Comparison of ENCODE assay signal across 34 mouse cellular contexts in the genomic region with DNA sequence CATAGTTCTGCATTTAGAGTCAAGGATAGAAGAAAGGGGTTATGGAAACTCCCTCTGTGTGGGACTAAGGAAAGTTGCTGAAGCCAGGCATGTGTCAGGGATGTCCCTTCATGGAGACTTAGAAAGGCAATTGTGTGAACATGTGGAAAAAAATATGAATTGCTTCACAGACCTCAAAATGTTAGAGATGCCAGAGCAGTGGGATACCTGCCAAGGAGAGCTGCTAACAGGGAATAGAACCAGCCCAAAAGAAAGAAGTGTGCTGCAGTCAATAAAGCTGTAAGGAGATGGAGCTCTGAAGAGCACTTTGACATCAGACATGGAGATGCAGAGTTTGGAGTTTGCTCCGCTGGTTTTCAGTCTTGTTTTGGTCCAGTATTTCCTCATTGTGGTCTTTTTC.
DNase-seq lines count a peak whose midpoint lies in the region; ATAC-seq and TF ChIP-seq lines count a peak whose summit lies in the region.
"Had no signal": no experiment of that assay in that cellular context is flagged by ENCODE, and none has a peak within 500 bp of the region (broad histone marks: within the 10 kb centered on the region; RNA-seq: fewer than 3 reads in every experiment).

No protein-coding gene starts in this region.

- H3K4me2 ChIP-seq in embryonic facial prominence, embryonic 14.5 days (ENCODE audit: low read depth, low read length), result no peak overlapping the region
- no peak overlapping the region for H3K4me2 ChIP-seq in limb, embryonic 14.5 days (replicated peaks; ENCODE audit: low read depth, low read length, severe bottlenecking)
- H3K4me2 ChIP-seq: embryonic facial prominence, embryonic 15.5 days; forebrain, embryonic 13.5 days; heart, embryonic 12.5 days; heart, embryonic 15.5 days; hindbrain, embryonic 13.5 days had no signal

- no peak overlapping the region for H3K4me3 ChIP-seq in embryonic facial prominence, embryonic 14.5 days (ENCODE audit: low read depth, low read length)
- no peak overlapping the region for H3K4me3 ChIP-seq in embryonic facial prominence, embryonic 10.5 days
- no peak overlapping the region for H3K4me3 ChIP-seq in limb, embryonic 14.5 days (replicated peaks; ENCODE audit: low read length)
- H3K4me3 ChIP-seq: embryonic facial prominence, embryonic 15.5 days; erythroblast, embryonic 14.5 days; forebrain, embryonic 10.5 days; forebrain, embryonic 13.5 days; heart, embryonic 12.5 days; heart, embryonic 15.5 days; hindbrain, embryonic 10.5 days; hindbrain, embryonic 13.5 days had no signal

- H3K9ac ChIP-seq in embryonic facial prominence, embryonic 14.5 days (ENCODE audit: low read depth, low read length), result no peak overlapping the region
- H3K9ac ChIP-seq in limb, embryonic 14.5 days (ENCODE audit: low read depth, low read length, severe bottlenecking), result no peak overlapping the region
- H3K9ac ChIP-seq: embryonic facial prominence, embryonic 15.5 days; forebrain, embryonic 13.5 days; heart, embryonic 12.5 days; heart, embryonic 15.5 days; hindbrain, embryonic 13.5 days had no signal

- H3K36me3 ChIP-seq in embryonic facial prominence, embryonic 14.5 days (ENCODE audit: control insufficient read depth, insufficient read depth, low read length), result no peaks in the 10 kb centered on the region
- H3K36me3 ChIP-seq in embryonic facial prominence, embryonic 10.5 days (replicated peaks), result no peaks in the 10 kb centered on the region
- H3K36me3 ChIP-seq in limb, embryonic 14.5 days (ENCODE audit: control insufficient read depth, insufficient read depth, low read length), result no peaks in the 10 kb centered on the region
- H3K36me3 ChIP-seq: embryonic facial prominence, embryonic 15.5 days; forebrain, embryonic 10.5 days; heart, embryonic 12.5 days; heart, embryonic 15.5 days; hindbrain, embryonic 10.5 days; hindbrain, embryonic 13.5 days had no signal

- no peaks in the 10 kb centered on the region for H3K27me3 ChIP-seq in embryonic facial prominence, embryonic 14.5 days (replicated peaks; ENCODE audit: control insufficient read depth, insufficient read depth, low read length)
- H3K27me3 ChIP-seq in embryonic facial prominence, embryonic 10.5 days (replicated peaks; ENCODE audit: low read depth, poor library complexity, severe bottlenecking), result no peaks in the 10 kb centered on the region
- H3K27me3 ChIP-seq in limb, embryonic 14.5 days (ENCODE audit: control insufficient read depth, insufficient read depth, low read length), result no peaks in the 10 kb centered on the region
- H3K27me3 ChIP-seq: embryonic facial prominence, embryonic 15.5 days; forebrain, embryonic 13.5 days; heart, embryonic 12.5 days; heart, embryonic 15.5 days; hindbrain, embryonic 13.5 days; Patski had no signal

- TF ChIP-seq POLR2A in limb, embryonic 14.5 days (IDR thresholded peaks at IDR 0.05; ENCODE audit: borderline replicate concordance, extremely low read depth, insufficient read depth, insufficient read length), result no peak

- 79% methylated on average over 1 of the region's 1 CpGs for WGBS in embryonic facial prominence, embryonic 14.5 days
- 91% methylated on average over 1 of the region's 1 CpGs for WGBS in embryonic facial prominence, embryonic 10.5 days
- WGBS in limb, embryonic 14.5 days, result 55% methylated on average over 1 of the region's 1 CpGs

- 0 out of 2 replicates have a peak, but pooled peaks cover 5% of the 10 kb centered on the region for H3K9me3 ChIP-seq in embryonic facial prominence, embryonic 14.5 days (ENCODE audit: control insufficient read depth, low read length)
- no peaks in the 10 kb centered on the region for H3K9me3 ChIP-seq in embryonic facial prominence, embryonic 10.5 days
- H3K9me3 ChIP-seq in limb, embryonic 14.5 days (ENCODE audit: control insufficient read depth, low read length), result no peaks in the 10 kb centered on the region
- H3K9me3 ChIP-seq: embryonic facial prominence, embryonic 15.5 days; forebrain, embryonic 10.5 days; forebrain, embryonic 13.5 days; heart, embryonic 12.5 days; hindbrain, embryonic 10.5 days; hindbrain, embryonic 13.5 days had no signal

- no peak overlapping the region for H3K27ac ChIP-seq in embryonic facial prominence, embryonic 14.5 days (replicated peaks; ENCODE audit: low read depth, low read length)
- no peak overlapping the region for H3K27ac ChIP-seq in embryonic facial prominence, embryonic 10.5 days (replicated peaks)
- H3K27ac ChIP-seq in limb, embryonic 14.5 days (replicated peaks; ENCODE audit: low read depth, low read length), result 0 out of 2 replicates have a peak overlapping the region, but pooled peaks have one; percentile 10
- H3K27ac ChIP-seq: embryonic facial prominence, embryonic 15.5 days; forebrain, embryonic 10.5 days; forebrain, embryonic 13.5 days; heart, embryonic 15.5 days; hindbrain, embryonic 10.5 days; hindbrain, embryonic 13.5 days had no signal

- ATAC-seq in embryonic facial prominence, embryonic 14.5 days (ENCODE audit: low read depth), result no peak
- ATAC-seq in limb, embryonic 14.5 days (ENCODE audit: low FRiP score, low read depth), result 0 out of 2 replicates have a peak, but pooled peaks have one; percentile 23
- ATAC-seq: CD4-positive, CD25-positive, alpha-beta regulatory T cell, adult 4 months; forebrain, embryonic 13.5 days; forebrain, embryonic 16.5 days; hindbrain, embryonic 16.5 days; inflammation-experienced regulatory T-cells, adult 6 months; intestine, embryonic 16.5 days; Patski had no signal

- DNase-seq in embryonic facial prominence, embryonic 14.5 days (ENCODE audit: low spot score), result peak; percentile 15
- DNase-seq in embryonic facial prominence, embryonic 10.5 days (ENCODE audit: low spot score), result no peak
- peak; percentile 17 for DNase-seq in Muller cell, postnatal 12 days (ENCODE audit: inconsistent ontology term)
- peak; percentile 3 for DNase-seq in brain, adult 2 months (ENCODE audit: low read depth, low spot score)
- no peak for DNase-seq in limb, embryonic 14.5 days (ENCODE audit: low spot score)
- no peak for DNase-seq in embryo, embryonic 10.5 days (ENCODE audit: low spot score)
- no peak for DNase-seq in retina, postnatal 1 day
- no peak for DNase-seq in frontal cortex, postnatal 36 days (ENCODE audit: low spot score in 2 of 2)
- DNase-seq: adrenal gland, adult 2 months; adrenal gland, postnatal 25 days; cerebellum, adult 11 months; cerebellum, adult 2 months; cerebellum, adult 9-11 months; cerebellum, postnatal 25 days; embryo, embryonic 11 days; gastrocnemius, postnatal 25 days; heart, adult 18-20 months; heart, postnatal 10 days; heart, postnatal 36 days; kidney, adult 18-20 months had no signal

- H3K4me1 ChIP-seq in embryonic facial prominence, embryonic 14.5 days (ENCODE audit: control insufficient read depth, insufficient read depth, low read length), result no peaks in the 10 kb centered on the region
- H3K4me1 ChIP-seq in embryonic facial prominence, embryonic 10.5 days, result no peaks in the 10 kb centered on the region
- 0 out of 2 replicates have a peak, but pooled peaks cover 7% of the 10 kb centered on the region for H3K4me1 ChIP-seq in limb, embryonic 14.5 days (ENCODE audit: control insufficient read depth, insufficient read depth, low read length)
- H3K4me1 ChIP-seq: embryonic facial prominence, embryonic 15.5 days; forebrain, embryonic 10.5 days; forebrain, embryonic 13.5 days; heart, embryonic 12.5 days; heart, embryonic 15.5 days; hindbrain, embryonic 10.5 days; hindbrain, embryonic 13.5 days had no signal

Comparison
In these comparisons a context has a peak if more than half of its experiments do, and no peak if none do; other contexts are left out.
1. DNase-seq: peak in embryonic facial prominence, embryonic 14.5 days (single experiment), Muller cell, postnatal 12 days (single experiment) and brain, adult 2 months (single experiment); none in embryonic facial prominence, embryonic 10.5 days (single experiment), limb, embryonic 14.5 days (single experiment), embryo, embryonic 10.5 days (single experiment), retina, postnatal 1 day (single experiment) and frontal cortex, postnatal 36 days (0 of 2).